Mouse (Mus musculus): ENCODE data around the gene Sel1l3. TPM values are rescaled to one million over a fixed set of nuclear protein-coding genes. Genes with fewer than 3 reads are reported as not detected.
A peak's percentile ranks its signal among the peaks of the same experiment; 100 is the strongest.

The Sel1l3 gene
- polyA plus RNA-seq, 1 experiment from 2014 or later: 5.9 TPM

GRCm38 (mm10) chr5:53167564-53167963, 46.2 kb downstream of the Sel1l3 start:
- Histone ChIP-seq H3K9ac (no peak overlapping the region), H3K4me1 (replicated peaks) (no peaks in the 10 kb centered on the region; the same call in 1 of the 2 replicates), H3K9me3 (no peaks in the 10 kb centered on the region), H3K36me3 (no peaks in the 10 kb centered on the region), H3K27ac (replicated peaks) (no peak overlapping the region), H3K4me3 (no peak overlapping the region), H3K4me2 (no peak overlapping the region), H3K27me3 (no peaks in the 10 kb centered on the region)
- WGBS: 88% methylated on average over 4 of the region's 4 CpGs
- ATAC-seq (ENCODE audit: low read depth): no peak

DNA sequence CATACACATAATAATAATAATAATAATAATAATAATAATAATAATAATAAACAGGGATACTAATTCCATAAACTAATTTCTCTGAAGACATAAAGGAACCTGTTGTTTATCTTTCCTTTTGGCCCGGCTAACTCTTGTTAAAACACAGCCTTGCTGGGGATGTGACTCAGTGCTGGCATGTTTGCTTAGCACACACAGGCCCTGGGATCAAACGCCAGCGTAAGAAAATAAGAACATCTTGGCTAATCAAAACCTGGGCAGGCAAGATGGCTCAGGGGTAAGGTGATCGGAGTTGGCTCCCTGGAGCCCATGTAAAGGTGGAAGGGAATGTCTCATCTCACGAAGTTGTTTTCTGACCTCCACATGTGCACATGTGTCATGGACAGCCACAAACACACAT, 48.1 kb downstream of the Sel1l3 start:
- no peaks in the 10 kb centered on the region; the same call in 1 of the 2 replicates for H3K4me1 ChIP-seq (replicated peaks)
- no peak for ATAC-seq (ENCODE audit: low read depth)
- no peak overlapping the region for H3K4me2 ChIP-seq
- H3K4me3 ChIP-seq: no peak overlapping the region
- H3K36me3 ChIP-seq: no peaks in the 10 kb centered on the region
- no peaks in the 10 kb centered on the region for H3K9me3 ChIP-seq
- H3K9ac ChIP-seq: no peak overlapping the region
- H3K27me3 ChIP-seq: no peaks in the 10 kb centered on the region
- 90% methylated on average over 5 of the region's 5 CpGs for WGBS
- H3K27ac ChIP-seq (replicated peaks): no peak overlapping the region

GRCm38 (mm10) chr5:53162436-53162835, 51.3 kb downstream of the Sel1l3 start:
- H3K4me3 ChIP-seq: no peak overlapping the region
- no peaks in the 10 kb centered on the region for H3K36me3 ChIP-seq
- H3K9me3 ChIP-seq: no peaks in the 10 kb centered on the region
- H3K4me2 ChIP-seq: no peak overlapping the region
- 94% methylated on average over 8 of the region's 8 CpGs for WGBS
- H3K27ac ChIP-seq (replicated peaks): no peak overlapping the region
- no peak for ATAC-seq (ENCODE audit: low read depth)
- H3K9ac ChIP-seq: no peak overlapping the region
- no peaks in the 10 kb centered on the region for H3K4me1 ChIP-seq (replicated peaks)
- no peaks in the 10 kb centered on the region for H3K27me3 ChIP-seq

DNA sequence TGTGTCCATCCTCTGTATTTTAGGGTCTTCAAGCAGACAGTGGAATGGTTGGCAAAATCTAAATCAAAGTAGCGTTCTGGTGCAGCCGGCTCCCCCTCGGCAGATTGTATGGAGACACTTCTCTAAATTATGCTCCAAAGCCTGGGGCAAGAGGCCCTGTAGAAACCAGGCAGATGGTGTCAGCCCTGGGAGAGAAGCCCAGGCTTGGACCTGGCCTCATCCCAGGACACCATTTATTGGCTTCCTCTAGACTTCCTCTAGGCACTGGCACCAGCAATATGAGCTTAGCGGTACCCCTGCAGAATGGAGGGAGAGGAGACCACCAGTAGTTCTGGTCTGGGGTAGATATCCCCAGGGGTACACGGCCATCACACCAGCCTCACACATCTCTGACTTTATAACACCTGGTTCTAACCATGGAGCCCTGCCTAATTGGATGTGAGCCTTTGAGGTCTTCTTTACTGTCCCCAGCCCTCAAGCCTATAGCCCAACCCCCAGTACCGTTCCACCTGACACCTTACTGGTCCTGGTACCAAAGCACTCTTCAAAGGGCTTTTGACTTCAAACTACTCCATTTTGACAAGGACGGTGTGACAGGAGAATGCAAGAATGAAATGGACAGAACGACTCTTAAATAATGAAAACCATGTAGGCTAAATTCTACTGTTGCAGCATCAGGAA, 52.1 kb downstream of the Sel1l3 start:
- Histone ChIP-seq H3K4me2 (no peak overlapping the region), H3K9me3 (no peaks in the 10 kb centered on the region), H3K4me1 (replicated peaks) (no peaks in the 10 kb centered on the region), H3K27ac (replicated peaks) (no peak overlapping the region), H3K36me3 (no peaks in the 10 kb centered on the region), H3K9ac (no peak overlapping the region), H3K4me3 (no peak overlapping the region), H3K27me3 (no peaks in the 10 kb centered on the region)
- peak; percentile 23; the same call in 1 of the 2 replicates for ATAC-seq (ENCODE audit: low read depth)
- 80% methylated on average over 8 of the region's 8 CpGs for WGBS

DNA sequence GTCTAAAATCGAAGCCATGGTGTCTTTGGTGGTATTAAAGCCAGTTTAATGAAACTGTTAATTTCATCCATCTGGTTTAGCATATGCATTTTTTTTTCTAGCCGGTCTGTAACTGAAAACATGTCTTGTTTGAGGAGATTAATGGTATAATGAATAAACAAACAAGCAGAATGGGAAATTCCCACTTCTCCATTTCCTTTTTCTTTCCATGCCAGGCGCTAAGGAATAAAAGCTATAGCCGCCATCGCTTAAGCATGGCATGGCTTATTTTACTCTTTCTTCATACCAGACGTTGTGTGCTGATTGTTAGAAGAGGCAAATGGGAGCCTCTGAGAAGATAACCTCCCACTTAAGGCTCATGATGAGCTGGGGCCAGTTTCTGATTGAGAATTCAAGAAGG, 53.5 kb downstream of the Sel1l3 start:
- WGBS: 82% methylated on average over 6 of the region's 6 CpGs
- Histone ChIP-seq H3K4me3 (no peak overlapping the region), H3K4me2 (no peak overlapping the region), H3K4me1 (replicated peaks) (peaks cover 13% of the 10 kb centered on the region), H3K9ac (no peak overlapping the region), H3K27ac (replicated peaks) (no peak overlapping the region), H3K27me3 (no peaks in the 10 kb centered on the region), H3K9me3 (no peaks in the 10 kb centered on the region), H3K36me3 (no peaks in the 10 kb centered on the region)
- no peak for ATAC-seq (ENCODE audit: low read depth)

GRCm38 (mm10) chr5:53159631-53160030, 54.1 kb downstream of the Sel1l3 start:
- Histone ChIP-seq H3K4me2 (no peak overlapping the region), H3K9ac (no peak overlapping the region)

DNA sequence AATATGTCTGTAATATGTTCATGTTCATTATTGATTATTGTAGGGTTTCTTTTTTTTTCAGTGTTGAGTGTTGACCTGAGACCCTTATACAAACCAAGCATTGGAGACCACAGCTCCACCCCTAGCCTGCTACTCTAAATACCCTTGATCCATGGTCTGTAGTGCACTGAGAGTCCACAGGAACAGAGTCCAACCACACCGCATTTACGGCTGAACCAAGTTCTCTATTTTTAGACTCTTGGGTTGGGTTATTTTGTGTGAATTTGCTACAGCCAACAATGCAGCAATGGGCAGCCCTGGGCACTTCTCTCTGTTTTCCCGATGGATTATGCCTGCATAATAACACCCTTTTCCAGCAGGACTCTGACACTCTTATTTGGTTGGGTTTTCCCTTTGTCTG, 54.6 kb downstream of the Sel1l3 start:
- no peak for ATAC-seq (ENCODE audit: low read depth)
- Histone ChIP-seq H3K9ac (no peak overlapping the region), H3K27ac (replicated peaks) (no peak overlapping the region), H3K4me3 (no peak overlapping the region), H3K4me1 (replicated peaks) (peaks cover 21% of the 10 kb centered on the region), H3K9me3 (no peaks in the 10 kb centered on the region), H3K27me3 (no peaks in the 10 kb centered on the region), H3K36me3 (no peaks in the 10 kb centered on the region), H3K4me2 (no peak overlapping the region)
- 89% methylated on average over 3 of the region's 3 CpGs for WGBS

More at GRCm38 (mm10) chr5:53159631-53160030, 54.1 kb downstream of the Sel1l3 start:
- Histone ChIP-seq H3K27me3 (no peaks in the 10 kb centered on the region), H3K4me1 (replicated peaks) (peaks cover 19% of the 10 kb centered on the region), H3K27ac (replicated peaks) (no peak overlapping the region), H3K36me3 (no peaks in the 10 kb centered on the region), H3K9me3 (no peaks in the 10 kb centered on the region), H3K4me3 (no peak overlapping the region)
- 71% methylated on average over 4 of the region's 4 CpGs for WGBS
- no peak for ATAC-seq (ENCODE audit: low read depth)

GRCm38 (mm10) chr5:53155985-53156679, 57.6 kb downstream of the Sel1l3 start:
- H3K9me3 ChIP-seq: no peaks in the 10 kb centered on the region
- peaks cover 21% of the 10 kb centered on the region for H3K4me1 ChIP-seq (replicated peaks)
- WGBS: 68% methylated on average over 13 of the region's 13 CpGs
- H3K4me3 ChIP-seq: no peak overlapping the region
- no peak overlapping the region for H3K9ac ChIP-seq
- H3K27me3 ChIP-seq: no peaks in the 10 kb centered on the region
- no peak overlapping the region for H3K4me2 ChIP-seq
- H3K36me3 ChIP-seq: no peaks in the 10 kb centered on the region
- H3K27ac ChIP-seq (replicated peaks): no peak overlapping the region; the same call in 1 of the 2 replicates
- ATAC-seq (ENCODE audit: low read depth): no peak

DNA sequence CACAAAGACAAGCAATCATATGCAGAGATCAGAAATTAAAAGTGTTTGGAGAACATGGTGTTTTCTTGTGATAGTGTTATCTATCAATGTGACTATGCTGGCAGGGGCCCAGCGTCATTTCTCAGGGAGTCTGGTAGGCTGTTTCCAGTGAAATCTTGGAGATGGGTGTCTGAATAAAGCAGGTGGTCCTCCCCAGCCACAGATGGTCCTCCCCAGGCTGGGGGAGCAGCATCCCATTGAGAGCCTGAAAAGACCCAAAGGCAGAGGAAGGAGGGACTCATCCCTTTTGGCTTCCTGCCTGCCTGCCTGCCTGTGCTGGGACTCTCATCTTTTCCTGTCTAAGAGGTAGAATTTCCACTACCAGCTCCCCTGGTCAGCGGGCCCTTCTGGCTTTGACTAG, 59.2 kb downstream of the Sel1l3 start:
- Histone ChIP-seq H3K9me3 (no peaks in the 10 kb centered on the region), H3K27me3 (no peaks in the 10 kb centered on the region)
- WGBS: 81% methylated on average over 2 of the region's 2 CpGs

DNA sequence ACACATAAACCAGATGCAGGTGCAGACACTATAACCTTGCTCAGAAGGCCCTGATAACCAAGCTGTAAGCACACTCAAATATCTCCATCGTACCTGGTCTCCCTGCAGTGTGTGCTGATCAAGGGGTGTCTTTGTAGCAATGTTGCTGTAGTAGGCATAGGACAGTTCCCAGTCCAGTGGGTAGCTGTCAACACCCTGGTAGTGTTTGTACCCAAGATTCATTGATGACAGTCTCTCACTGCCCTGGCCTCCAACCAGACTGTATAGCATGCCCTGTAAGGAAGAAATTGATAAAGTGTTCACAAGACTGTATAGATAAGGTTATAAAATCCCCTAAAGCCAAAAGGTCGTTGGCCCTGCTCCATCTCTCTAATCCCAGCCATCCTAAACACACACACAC, 59.6 kb downstream of the Sel1l3 start:
- H3K4me2 ChIP-seq: no peak overlapping the region
- no peaks in the 10 kb centered on the region for H3K36me3 ChIP-seq
- H3K27me3 ChIP-seq: no peaks in the 10 kb centered on the region
- H3K9ac ChIP-seq: no peak overlapping the region
- H3K4me3 ChIP-seq: no peak overlapping the region
- H3K4me1 ChIP-seq (replicated peaks): peaks cover 21% of the 10 kb centered on the region
- no peak overlapping the region for H3K27ac ChIP-seq (replicated peaks)
- ATAC-seq (ENCODE audit: low read depth): no peak
- 85% methylated on average over 2 of the region's 2 CpGs for WGBS
- no peaks in the 10 kb centered on the region for H3K9me3 ChIP-seq

More for the DNA sequence above, 59.2 kb downstream of the Sel1l3 start:
- Histone ChIP-seq H3K4me1 (replicated peaks) (peaks cover 21% of the 10 kb centered on the region), H3K9ac (no peak overlapping the region), H3K36me3 (no peaks in the 10 kb centered on the region), H3K4me2 (no peak overlapping the region), H3K27ac (replicated peaks) (no peak overlapping the region), H3K4me3 (no peak overlapping the region)
- ATAC-seq (ENCODE audit: low read depth): no peak

- ATAC-seq (ENCODE audit: low read depth): no peak
- Histone ChIP-seq H3K9ac (no peak overlapping the region), H3K4me2 (no peak overlapping the region), H3K36me3 (no peaks in the 10 kb centered on the region), H3K9me3 (no peaks in the 10 kb centered on the region), H3K4me1 (replicated peaks) (peaks cover 21% of the 10 kb centered on the region), H3K27me3 (no peaks in the 10 kb centered on the region), H3K27ac (replicated peaks) (no peak overlapping the region), H3K4me3 (no peak overlapping the region)
- WGBS: 84% methylated on average over 5 of the region's 5 CpGs
These were observed 60.6 kb downstream of the Sel1l3 start for GRCm38 (mm10) chr5:53153144-53153543.

DNA sequence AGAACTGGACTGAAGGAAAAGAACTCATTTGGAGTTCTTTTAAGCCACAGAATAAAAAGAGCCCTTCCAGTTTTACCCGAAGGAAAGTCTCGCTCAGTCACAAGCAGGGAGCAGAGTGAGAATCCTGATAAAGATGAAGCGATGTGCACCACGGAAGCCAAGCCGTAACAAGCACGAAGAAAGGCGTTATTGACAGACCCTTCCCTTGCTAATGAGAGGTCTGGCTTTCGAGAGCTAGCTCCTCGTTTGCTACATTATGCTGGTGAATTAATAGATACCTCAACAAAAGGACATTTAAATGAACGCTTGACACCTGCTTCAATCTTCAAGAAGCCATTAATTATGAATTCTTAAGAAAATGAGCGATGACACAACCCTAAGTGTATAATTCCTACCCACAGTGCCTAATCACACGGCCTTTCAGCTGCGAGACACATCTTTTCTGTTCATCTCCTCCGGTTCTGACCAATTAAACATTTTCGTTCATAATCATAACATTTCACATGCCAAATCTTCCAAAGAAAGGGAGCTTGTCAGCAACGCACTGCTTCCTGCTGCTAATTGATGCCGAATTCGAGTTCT, 62.3 kb downstream of the Sel1l3 start:
- peaks cover 22% of the 10 kb centered on the region for H3K4me1 ChIP-seq (replicated peaks)
- no peak overlapping the region for H3K9ac ChIP-seq
- H3K4me3 ChIP-seq: no peak overlapping the region
- H3K36me3 ChIP-seq: no peaks in the 10 kb centered on the region
- H3K27me3 ChIP-seq: no peaks in the 10 kb centered on the region
- 72% methylated on average over 18 of the region's 18 CpGs for WGBS
- no peak overlapping the region for H3K4me2 ChIP-seq
- no peak for ATAC-seq (ENCODE audit: low read depth)
- no peak overlapping the region for H3K27ac ChIP-seq (replicated peaks)
- H3K9me3 ChIP-seq: no peaks in the 10 kb centered on the region
